Mouse (Mus musculus) E14TG2a.4 (cell line): ENCODE data around the gene Rps25.
A peak's percentile ranks its signal among the peaks of the same experiment; 100 is the strongest.
"Not testable (repeated sequence)": the region's sequence is repeated elsewhere in the genome, so short reads cannot be mapped to it uniquely, and the experiment has no call there.

ENCODE experiments used
- H3K27me3 ChIP-seq: 2 replicates; pipeline ENCODE4 v1.6.1; 2014; ENCODE audit warnings: low read length, control low read depth; ENCODE audit not compliant: insufficient read depth
- H3K36me3 ChIP-seq: 2 replicates; pipeline ENCODE4 v1.6.1; 2014; ENCODE audit warnings: low read length, control low read depth; ENCODE audit not compliant: insufficient read depth
- H3K4me1 ChIP-seq: replicated peaks from 2 replicates; pipeline ENCODE4 v1.6.1; 2014; ENCODE audit warnings: low read depth, low read length, control low read depth
- H3K4me3 ChIP-seq: replicated peaks from 2 replicates; pipeline ENCODE4 v1.5.1; 2014; ENCODE audit warnings: mild to moderate bottlenecking, low read length
- H3K9me3 ChIP-seq: 2 replicates; pipeline ENCODE4 v1.6.1; 2014; ENCODE audit warnings: low read length, control low read depth
- CTCF ChIP-seq: conservative IDR thresholded peaks from 2 replicates; pipeline ENCODE4 v1.5.1; 2014; ENCODE audit warnings: low read length
- NANOG ChIP-seq: IDR thresholded peaks from 2 replicates; pipeline ENCODE4 v1.6.1; 2014; ENCODE audit warnings: borderline replicate concordance, low read length, mixed read lengths
- POU5F1 ChIP-seq: IDR thresholded peaks from 2 replicates; pipeline ENCODE4 v1.6.1; 2014; ENCODE audit warnings: low read length, borderline replicate concordance

The Rps25 gene

DNA sequence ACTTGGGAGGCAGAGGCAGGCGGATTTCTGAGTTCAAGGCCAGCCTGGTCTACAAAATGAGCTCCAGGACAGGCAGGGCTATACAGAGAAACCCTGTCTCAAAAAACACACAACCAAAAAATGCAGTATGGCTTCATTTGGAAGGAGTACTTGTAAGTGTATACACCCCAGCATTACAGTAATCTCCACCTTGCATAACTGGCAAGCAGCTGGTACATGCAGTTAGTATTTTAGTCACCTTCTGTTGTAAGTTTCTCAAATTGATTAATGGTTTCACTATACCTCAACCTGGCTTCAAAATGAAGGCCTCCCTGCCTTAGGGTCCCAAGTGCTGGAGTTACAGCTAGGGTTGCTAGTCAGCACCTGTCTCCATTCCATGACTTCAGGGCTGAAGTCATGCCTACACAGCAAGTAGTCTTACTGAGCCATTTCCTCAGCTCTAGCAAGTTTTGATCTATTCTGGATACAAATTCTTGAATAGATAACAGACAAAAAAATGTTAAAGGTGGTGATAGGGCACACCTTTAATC is 4.7 kb downstream of the Rps25 start:
- Histone ChIP-seq H3K36me3 (peaks cover 84% of the 10 kb centered on the region), H3K4me1 (peaks cover 50% of the 10 kb centered on the region), H3K9me3 (no peaks in the 10 kb centered on the region), H3K4me3 (no peak overlapping the region), H3K27me3 (no peaks in the 10 kb centered on the region)
- TF ChIP-seq POU5F1 (no peak), CTCF (no peak), NANOG (no peak)

GRCm38 (mm10) chr9:44412306-44412705 is 5.4 kb downstream of the Rps25 start:
- Histone ChIP-seq H3K27me3 (no peaks in the 10 kb centered on the region), H3K4me1 (peaks cover 54% of the 10 kb centered on the region), H3K36me3 (peaks cover 84% of the 10 kb centered on the region), H3K4me3 (no peak overlapping the region), H3K9me3 (no peaks in the 10 kb centered on the region)
- no peak for TF ChIP-seq NANOG
- no peak for TF ChIP-seq CTCF
- TF ChIP-seq POU5F1 = no peak

DNA sequence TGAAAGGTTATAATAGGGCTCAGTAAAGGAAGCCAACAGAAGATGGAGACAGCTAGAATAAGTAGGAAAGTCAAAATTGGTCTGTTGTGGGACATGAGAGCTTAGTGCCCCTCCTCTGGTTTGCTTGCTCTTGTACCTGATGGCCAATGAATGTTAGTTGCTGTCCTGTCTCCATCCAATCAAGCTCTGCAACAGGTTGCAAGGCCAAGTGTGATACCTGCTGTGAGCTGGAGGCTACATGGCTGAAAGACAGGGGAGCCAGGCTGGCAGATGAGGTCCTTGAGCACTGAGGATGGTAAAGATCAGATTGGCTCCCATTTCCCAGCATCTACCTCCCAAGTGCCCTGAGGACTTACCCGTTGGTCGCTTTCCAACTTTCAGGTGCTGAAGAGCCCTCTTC is 5.8 kb downstream of the Rps25 start:
- Histone ChIP-seq H3K36me3 (peaks cover 84% of the 10 kb centered on the region), H3K9me3 (no peaks in the 10 kb centered on the region), H3K27me3 (no peaks in the 10 kb centered on the region), H3K4me1 (peaks cover 55% of the 10 kb centered on the region), H3K4me3 (no peak overlapping the region)
- TF ChIP-seq CTCF = no peak
- no peak for TF ChIP-seq NANOG
- no peak for TF ChIP-seq POU5F1

DNA sequence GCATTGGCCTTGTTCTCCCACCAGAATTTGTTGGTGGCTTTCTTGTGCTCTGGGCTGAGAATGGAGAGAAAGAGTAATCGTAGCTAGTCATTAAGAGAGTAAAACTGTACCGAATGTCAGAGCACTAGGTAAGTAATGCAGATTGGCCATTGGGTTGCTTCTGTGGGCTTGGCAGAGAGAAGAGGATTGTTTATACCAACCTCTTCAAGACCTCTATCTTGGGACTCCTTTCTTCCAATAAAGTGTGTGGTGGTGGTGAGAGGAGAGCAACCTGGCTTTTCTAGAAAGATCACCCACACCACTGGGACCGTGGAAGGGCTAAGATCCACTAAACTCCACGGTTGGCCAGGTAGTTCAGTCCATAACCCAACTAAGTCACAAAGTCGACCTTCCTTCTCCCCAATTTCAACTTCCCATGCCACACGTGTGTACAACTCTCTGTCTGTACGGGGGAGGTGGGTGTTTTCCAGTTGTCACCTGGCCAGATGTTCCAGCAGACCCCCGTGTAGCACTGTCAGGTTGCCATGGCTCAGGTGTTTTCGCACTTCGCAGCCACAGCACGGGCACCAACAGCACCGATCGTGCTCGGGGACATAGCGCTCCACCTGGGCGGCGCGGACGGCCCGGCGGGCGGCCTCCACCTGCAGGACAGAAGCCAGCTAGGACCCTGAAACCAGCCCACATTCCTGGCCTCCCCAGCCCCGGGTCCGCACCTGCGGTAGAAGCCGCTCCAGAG is 10.4 kb downstream of the Rps25 start:
- peaks cover 55% of the 10 kb centered on the region for H3K4me1 ChIP-seq
- no peak for TF ChIP-seq CTCF
- TF ChIP-seq NANOG = no peak
- TF ChIP-seq POU5F1 = no peak
- no peaks in the 10 kb centered on the region for H3K27me3 ChIP-seq
- no peaks in the 10 kb centered on the region for H3K9me3 ChIP-seq
- H3K4me3 ChIP-seq = peak overlapping the region; percentile 95
- peaks cover 41% of the 10 kb centered on the region for H3K36me3 ChIP-seq

DNA sequence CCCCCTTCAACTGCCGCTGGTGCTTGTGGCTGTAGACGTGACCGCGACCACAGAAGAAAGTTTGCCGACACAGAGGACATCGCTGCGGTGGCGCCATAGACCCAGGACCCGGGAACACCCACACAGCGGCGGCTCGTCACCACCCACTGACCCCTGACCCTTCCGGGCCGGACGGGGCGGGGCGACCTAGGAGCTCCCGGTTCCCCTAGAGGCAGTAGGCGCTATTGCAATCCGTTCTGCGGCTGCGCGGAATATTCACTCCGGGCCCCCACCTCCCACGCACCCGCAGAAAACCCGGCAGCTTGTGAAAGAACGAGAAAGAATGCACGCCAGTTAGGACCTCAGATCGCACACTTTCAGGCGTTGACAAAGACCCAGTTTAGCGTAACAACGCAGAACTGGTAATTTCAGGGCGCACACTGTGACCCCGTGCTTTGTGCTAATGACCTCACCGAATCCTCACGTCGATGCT is 11.0 kb downstream of the Rps25 start:
- peak; percentile 68 for TF ChIP-seq CTCF
- TF ChIP-seq POU5F1 = no peak
- H3K4me3 ChIP-seq = peak overlapping the region; percentile 95
- H3K27me3 ChIP-seq = no peaks in the 10 kb centered on the region
- H3K36me3 ChIP-seq = peaks cover 35% of the 10 kb centered on the region
- no peaks in the 10 kb centered on the region for H3K9me3 ChIP-seq
- peaks cover 52% of the 10 kb centered on the region for H3K4me1 ChIP-seq

DNA sequence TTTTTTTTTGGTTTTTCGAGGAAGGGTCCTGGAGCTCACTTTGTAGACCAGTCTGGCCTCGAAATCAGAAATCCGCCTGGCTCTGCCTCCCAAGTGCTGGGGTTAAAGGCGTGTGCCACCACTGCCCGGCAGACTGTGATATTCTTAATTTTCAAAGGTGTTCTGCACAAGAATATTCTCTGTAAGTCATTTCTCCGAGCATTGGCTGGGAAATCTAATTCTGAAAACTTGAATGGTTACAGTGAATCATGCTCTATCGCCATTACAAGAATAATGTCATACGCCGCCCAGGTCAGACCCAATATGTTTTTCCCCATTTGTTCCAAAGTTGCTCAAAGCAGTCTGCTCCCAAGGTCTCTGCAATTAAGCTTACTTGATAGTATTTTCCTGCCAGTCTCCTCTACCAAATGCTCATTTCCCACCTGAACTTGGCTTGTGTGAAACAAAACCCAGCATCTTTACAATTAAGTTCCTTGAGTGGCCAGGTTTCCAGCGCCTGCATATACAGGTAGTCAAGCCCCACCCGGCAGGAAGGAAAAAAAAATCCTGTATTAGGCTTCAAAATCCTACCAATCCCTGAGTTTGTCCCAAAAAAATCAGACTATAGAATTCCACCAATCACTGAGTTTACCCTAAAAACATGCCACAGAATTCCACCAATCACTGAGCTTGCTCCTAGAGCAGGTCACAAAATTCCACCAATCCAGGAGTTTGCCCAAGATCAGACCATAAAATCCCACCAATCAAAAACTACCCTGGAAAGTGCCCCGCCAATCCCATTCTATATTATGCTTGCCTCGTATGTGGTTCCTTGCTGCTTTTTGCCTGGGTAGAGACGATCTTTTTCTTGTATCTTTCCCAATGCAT is 11.8 kb downstream of the Rps25 start, which contains the start of gene Ccdc84:
TSS of gene Ccdc84 (minus strand) at position 51 of the 867 bp plus-strand sequence.
- no peaks in the 10 kb centered on the region for H3K27me3 ChIP-seq
- peaks cover 27% of the 10 kb centered on the region for H3K36me3 ChIP-seq
- peak within 1 kb of the TSS; percentile 95 for H3K4me3 ChIP-seq
- H3K9me3 ChIP-seq = no peaks in the 10 kb centered on the region
- TF ChIP-seq CTCF = no peak
- H3K4me1 ChIP-seq = peaks cover 55% of the 10 kb centered on the region

DNA sequence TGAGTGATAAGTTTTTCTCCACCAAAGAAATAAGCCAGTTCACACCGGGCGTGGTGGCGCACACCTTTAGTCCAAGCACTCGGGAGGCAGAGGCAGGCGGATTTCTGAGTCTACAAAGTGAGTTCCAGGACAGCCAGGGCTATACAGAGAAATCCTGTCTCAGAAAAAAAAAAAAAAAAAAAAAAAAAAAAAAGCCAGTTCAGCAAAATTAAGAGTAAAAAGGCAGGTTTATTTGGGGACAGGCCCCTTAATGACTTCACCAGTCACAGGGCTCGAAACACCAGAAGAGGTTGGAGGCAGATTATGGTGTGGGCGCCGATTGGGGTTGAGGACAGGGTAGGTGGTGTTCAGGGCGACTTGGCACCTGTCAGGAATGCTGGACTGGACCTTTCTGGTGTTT is 12.8 kb downstream of the Rps25 start:
- Histone ChIP-seq H3K4me1 (peaks cover 63% of the 10 kb centered on the region), H3K36me3 (peaks cover 17% of the 10 kb centered on the region), H3K4me3 (peak overlapping the region; percentile 75)
- not testable (repeated sequence) for H3K27me3 ChIP-seq, H3K9me3 ChIP-seq

- Histone ChIP-seq H3K4me1 (peaks cover 69% of the 10 kb centered on the region), H3K27me3 (no peaks in the 10 kb centered on the region), H3K36me3 (peaks cover 13% of the 10 kb centered on the region), H3K9me3 (no peaks in the 10 kb centered on the region), H3K4me3 (peak overlapping the region; percentile 75)
- TF ChIP-seq NANOG = no peak
- TF ChIP-seq POU5F1 = no peak
- TF ChIP-seq CTCF = no peak
Observed at GRCm38 (mm10) chr9:44420280-44420898, 13.4 kb downstream of the Rps25 start.
